Mouse (Mus musculus): ENCODE data around the gene Adamtsl3. TPM values are rescaled to one million over a fixed set of nuclear protein-coding genes. Genes with fewer than 3 reads are reported as not detected.

Adamtsl3 gene
- polyA plus RNA-seq, 1 experiment from 2014 or later: 1.8 TPM

- no peak overlapping the region for H3K27ac ChIP-seq (replicated peaks)
- no peaks in the 10 kb centered on the region for H3K9me3 ChIP-seq (replicated peaks)
- H3K4me1 ChIP-seq: no peaks in the 10 kb centered on the region
- H3K27me3 ChIP-seq (replicated peaks): no peaks in the 10 kb centered on the region
- H3K36me3 ChIP-seq: no peaks in the 10 kb centered on the region
- WGBS: 83% methylated on average over 4 of the region's 4 CpGs
- H3K4me3 ChIP-seq (replicated peaks): no peak overlapping the region
- H3K4me2 ChIP-seq: no peak overlapping the region
- no peak overlapping the region for H3K9ac ChIP-seq (replicated peaks)
- ATAC-seq (ENCODE audit: low FRiP score): no peak
Measured at GRCm38 (mm10) chr7:82582534-82582933, 247.0 kb downstream of the Adamtsl3 start.

- H3K27me3 ChIP-seq (replicated peaks): no peaks in the 10 kb centered on the region
Measured at GRCm38 (mm10) chr7:82590931-82591330, 255.4 kb downstream of the Adamtsl3 start.

GRCm38 (mm10) chr7:82602008-82602407 is 266.5 kb downstream of the Adamtsl3 start:
- ATAC-seq (ENCODE audit: low FRiP score): no peak
- no peak overlapping the region for H3K4me2 ChIP-seq
- H3K9me3 ChIP-seq (replicated peaks): no peaks in the 10 kb centered on the region
- no peaks in the 10 kb centered on the region; the same call in 1 of the 2 replicates for H3K4me1 ChIP-seq
- WGBS: 90% methylated on average over 4 of the region's 4 CpGs
- no peak overlapping the region for H3K9ac ChIP-seq (replicated peaks)
- H3K27ac ChIP-seq (replicated peaks): no peak overlapping the region
- H3K27me3 ChIP-seq (replicated peaks): no peaks in the 10 kb centered on the region
- no peak overlapping the region for H3K4me3 ChIP-seq (replicated peaks)
- H3K36me3 ChIP-seq: no peaks in the 10 kb centered on the region

More at GRCm38 (mm10) chr7:82590931-82591330, 255.4 kb downstream of the Adamtsl3 start:
- Histone ChIP-seq H3K36me3 (no peaks in the 10 kb centered on the region), H3K9me3 (replicated peaks) (no peaks in the 10 kb centered on the region), H3K9ac (replicated peaks) (no peak overlapping the region), H3K4me3 (replicated peaks) (no peak overlapping the region), H3K4me2 (no peak overlapping the region), H3K4me1 (no peaks in the 10 kb centered on the region), H3K27ac (replicated peaks) (no peak overlapping the region)
- ATAC-seq (ENCODE audit: low FRiP score): no peak
- WGBS: 92% methylated on average over 6 of the region's 6 CpGs

- H3K4me3 ChIP-seq (replicated peaks): no peak overlapping the region
- no peaks in the 10 kb centered on the region for H3K27me3 ChIP-seq (replicated peaks)
- no peaks in the 10 kb centered on the region for H3K9me3 ChIP-seq (replicated peaks)
- H3K4me2 ChIP-seq: no peak overlapping the region
- no peaks in the 10 kb centered on the region; the same call in 1 of the 2 replicates for H3K4me1 ChIP-seq
- H3K9ac ChIP-seq (replicated peaks): no peak overlapping the region
- 87% methylated on average over 6 of the region's 6 CpGs for WGBS
- no peak overlapping the region for H3K27ac ChIP-seq (replicated peaks)
- no peaks in the 10 kb centered on the region for H3K36me3 ChIP-seq
- no peak for ATAC-seq (ENCODE audit: low FRiP score)
Measured at GRCm38 (mm10) chr7:82605425-82605824, 269.9 kb downstream of the Adamtsl3 start.

- no peaks in the 10 kb centered on the region for H3K9me3 ChIP-seq (replicated peaks)
- 75% methylated on average over 3 of the region's 3 CpGs for WGBS
- H3K9ac ChIP-seq (replicated peaks): no peak overlapping the region
- no peaks in the 10 kb centered on the region for H3K4me1 ChIP-seq
- no peak for ATAC-seq (ENCODE audit: low FRiP score)
- H3K4me2 ChIP-seq: no peak overlapping the region
- no peaks in the 10 kb centered on the region for H3K27me3 ChIP-seq (replicated peaks)
- H3K27ac ChIP-seq (replicated peaks): no peak overlapping the region
- no peak overlapping the region for H3K4me3 ChIP-seq (replicated peaks)
- H3K36me3 ChIP-seq: no peaks in the 10 kb centered on the region
Measured at GRCm38 (mm10) chr7:82609629-82610028, 274.1 kb downstream of the Adamtsl3 start.

- no peak overlapping the region for H3K9ac ChIP-seq (replicated peaks)
- no peaks in the 10 kb centered on the region for H3K27me3 ChIP-seq (replicated peaks)
- H3K4me1 ChIP-seq: no peaks in the 10 kb centered on the region
- H3K36me3 ChIP-seq: no peaks in the 10 kb centered on the region
- ATAC-seq (ENCODE audit: low FRiP score): no peak
- H3K4me2 ChIP-seq: no peak overlapping the region
- WGBS: 22% methylated on average over 7 of the region's 7 CpGs
- no peaks in the 10 kb centered on the region for H3K9me3 ChIP-seq (replicated peaks)
- H3K4me3 ChIP-seq (replicated peaks): no peak overlapping the region
- H3K27ac ChIP-seq (replicated peaks): no peak overlapping the region
Measured at GRCm38 (mm10) chr7:82625342-82625741, 289.8 kb downstream of the Adamtsl3 start.

GRCm38 (mm10) chr7:82647183-82647582 is 311.7 kb downstream of the Adamtsl3 start:
- Histone ChIP-seq H3K4me3 (replicated peaks) (no peak overlapping the region), H3K4me2 (no peak overlapping the region; the same call in 1 of the 2 replicates), H3K27ac (replicated peaks) (no peak overlapping the region), H3K36me3 (0 out of 2 replicates have a peak, but pooled peaks cover 5% of the 10 kb centered on the region), H3K9me3 (replicated peaks) (no peaks in the 10 kb centered on the region), H3K27me3 (replicated peaks) (no peaks in the 10 kb centered on the region), H3K4me1 (peaks cover 26% of the 10 kb centered on the region), H3K9ac (replicated peaks) (no peak overlapping the region)
- 91% methylated on average over 3 of the region's 3 CpGs for WGBS
- no peak for ATAC-seq (ENCODE audit: low FRiP score)

GRCm38 (mm10) chr7:82647909-82648308 is 312.4 kb downstream of the Adamtsl3 start:
- peak overlapping the region; percentile 70 for H3K9ac ChIP-seq (replicated peaks)
- no peak overlapping the region for H3K27ac ChIP-seq (replicated peaks)
- peaks cover 26% of the 10 kb centered on the region for H3K4me1 ChIP-seq
- no peaks in the 10 kb centered on the region for H3K9me3 ChIP-seq (replicated peaks)
- H3K4me2 ChIP-seq: peak overlapping the region; percentile 66
- peak overlapping the region; percentile 81 for H3K4me3 ChIP-seq (replicated peaks)
- H3K36me3 ChIP-seq: 0 out of 2 replicates have a peak, but pooled peaks cover 6% of the 10 kb centered on the region
- WGBS: 34% methylated on average over 4 of the region's 4 CpGs
- no peaks in the 10 kb centered on the region for H3K27me3 ChIP-seq (replicated peaks)
- ATAC-seq (ENCODE audit: low FRiP score): no peak; the same call in 1 of the 2 replicates

GRCm38 (mm10) chr7:82648353-82649080 is 313.0 kb downstream of the Adamtsl3 start, which contains the start of the genes Saxo2 and Efl1:
Gene Saxo2, minus strand, starts transcription at chr7:82648528.
Gene Efl1, plus strand, starts transcription at chr7:82648614.
- H3K4me1 ChIP-seq: peaks cover 26% of the 10 kb centered on the region
- H3K9ac ChIP-seq (replicated peaks): peak within 1 kb of the TSS; percentile 70
- H3K9me3 ChIP-seq (replicated peaks): no peaks in the 10 kb centered on the region
- peak within 1 kb of the TSS; percentile 6; the same call in 1 of the 2 replicates for H3K27ac ChIP-seq (replicated peaks)
- peak within 1 kb of the TSS; percentile 66 for H3K4me2 ChIP-seq
- under 1% methylated on average over 46 of the region's 46 CpGs for WGBS
- H3K4me3 ChIP-seq (replicated peaks): peak within 1 kb of the TSS; percentile 81
- H3K36me3 ChIP-seq: 0 out of 2 replicates have a peak, but pooled peaks cover 6% of the 10 kb centered on the region
- ATAC-seq (ENCODE audit: low FRiP score): peak; percentile 98
- H3K27me3 ChIP-seq (replicated peaks): no peaks in the 10 kb centered on the region

GRCm38 (mm10) chr7:82649081-82649445 is 313.6 kb downstream of the Adamtsl3 start:
- Histone ChIP-seq H3K27ac (replicated peaks) (no peak overlapping the region), H3K4me3 (replicated peaks) (peak overlapping the region; percentile 81), H3K27me3 (replicated peaks) (no peaks in the 10 kb centered on the region), H3K36me3 (0 out of 2 replicates have a peak, but pooled peaks cover 6% of the 10 kb centered on the region), H3K9me3 (replicated peaks) (no peaks in the 10 kb centered on the region), H3K4me2 (peak overlapping the region; percentile 66), H3K4me1 (peaks cover 26% of the 10 kb centered on the region), H3K9ac (replicated peaks) (peak overlapping the region; percentile 70)
- WGBS: 18% methylated on average over 6 of the region's 6 CpGs
- no peak; the same call in 1 of the 2 replicates for ATAC-seq (ENCODE audit: low FRiP score)
